Mouse (Mus musculus) brain, embryonic 14.5 days (tissue): Measurements from ENCODE around the gene Nudt3. TPM values are rescaled to one million over a fixed set of nuclear protein-coding genes. Genes with fewer than 3 reads are reported as not detected.

Source experiments
- DNase-seq: peaks from one replicate; pipeline ENCODE4 v3.0.0-alpha.2; 2011; ENCODE audit warnings: low read depth
- CTCF ChIP-seq: fragments of 200-500 bp; IDR thresholded peaks from 2 replicates; pipeline ENCODE4 v1.5.1; 2012; ENCODE audit warnings: inconsistent platforms, mild to moderate bottlenecking, moderate library complexity, borderline replicate concordance; ENCODE audit not compliant: insufficient read depth, insufficient read length; ENCODE audit errors: extremely low read depth
- POLR2A ChIP-seq: fragments of 200-500 bp; IDR thresholded peaks from 2 replicates; pipeline ENCODE4 v1.6.1; 2012; ENCODE audit warnings: mild to moderate bottlenecking, inconsistent platforms, borderline replicate concordance; ENCODE audit not compliant: poor library complexity, insufficient read depth, insufficient read length, severe bottlenecking; ENCODE audit errors: extremely low read depth
- polyA plus RNA-seq: library from polyadenylated mRNA; depleted of rRNA; stranded (reverse); fragments of >200 nt; gene quantifications from 2 replicates; pipeline ENCODE4 v1.2.3, GENCODE M21; 2012; rRNA removed

Nudt3 gene
- polyA plus RNA-seq, 1 experiment, result 287 TPM

GRCm38 (mm10) chr17:27545991-27546390, 77.3 kb downstream of the Nudt3 start:
- no peak for TF ChIP-seq POLR2A
- TF ChIP-seq CTCF, result no peak
- DNase-seq, result no peak

GRCm38 (mm10) chr17:27544551-27544950, 78.7 kb downstream of the Nudt3 start:
- DNase-seq, result no peak
- TF ChIP-seq POLR2A (no peak), CTCF (no peak)

GRCm38 (mm10) chr17:27541984-27542383, 81.3 kb downstream of the Nudt3 start:
- TF ChIP-seq POLR2A, result no peak
- no peak for TF ChIP-seq CTCF
- DNase-seq, result no peak

GRCm38 (mm10) chr17:27541261-27541660, 82.0 kb downstream of the Nudt3 start:
- no peak for DNase-seq
- TF ChIP-seq POLR2A, result no peak

GRCm38 (mm10) chr17:27534718-27535117, 88.6 kb downstream of the Nudt3 start:
- peak; percentile 89 for DNase-seq
- no peak for TF ChIP-seq POLR2A
- TF ChIP-seq CTCF, result peak; percentile 100

GRCm38 (mm10) chr17:27533354-27533753, 89.9 kb downstream of the Nudt3 start:
- DNase-seq, result no peak
- peak; percentile 16; the same call in 1 of the 2 replicates for TF ChIP-seq CTCF
- TF ChIP-seq POLR2A, result no peak

GRCm38 (mm10) chr17:27532095-27532494, 91.2 kb downstream of the Nudt3 start:
- TF ChIP-seq POLR2A (no peak), CTCF (no peak)
- no peak for DNase-seq

Other genes with a start within 250 kb of the Nudt3 start
- gene Grm4, start 102.1 kb downstream of the Nudt3 start, polyA plus RNA-seq, result 16.3 and 28.0 TPM in 2 replicates
- 120 and 130 TPM in 2 replicates for gene Hmga1, start 67.0 kb downstream of the Nudt3 start, polyA plus RNA-seq
- 35.8 and 53.5 TPM in 2 replicates for gene AI413582, start 57.7 kb downstream of the Nudt3 start, polyA plus RNA-seq
- gene RPS10-NUDT3, start 11.7 kb upstream of the Nudt3 start, polyA plus RNA-seq, result not detected in 2 replicates
- gene Rps10, start 13.2 kb upstream of the Nudt3 start, polyA plus RNA-seq, result 1,098 and 1,286 TPM in 2 replicates
- gene Pacsin1, start 32.0 kb upstream of the Nudt3 start, polyA plus RNA-seq, result 19.0 and 27.8 TPM in 2 replicates
- 1.1 and 1.3 TPM in 2 replicates for gene Spdef, start 105.5 kb upstream of the Nudt3 start, polyA plus RNA-seq
- gene D17Wsu92e, start 197.2 kb upstream of the Nudt3 start, polyA plus RNA-seq, result 46.7 and 56.5 TPM in 2 replicates
- 156 and 218 TPM in 2 replicates for gene Snrpc, start 214.7 kb upstream of the Nudt3 start, polyA plus RNA-seq
- gene Uhrf1bp1, start 232.9 kb upstream of the Nudt3 start, polyA plus RNA-seq, result 13.0 and 16.7 TPM in 2 replicates